Mouse (Mus musculus): ENCODE measurements around the gene Scg3. TPM values are rescaled to one million over a fixed set of nuclear protein-coding genes. Genes with fewer than 3 reads are reported as not detected.
A peak's percentile ranks its signal among the peaks of the same experiment; 100 is the strongest.

Gene Scg3
- total and polyA plus RNA-seq, 3 experiments: not detected

DNA sequence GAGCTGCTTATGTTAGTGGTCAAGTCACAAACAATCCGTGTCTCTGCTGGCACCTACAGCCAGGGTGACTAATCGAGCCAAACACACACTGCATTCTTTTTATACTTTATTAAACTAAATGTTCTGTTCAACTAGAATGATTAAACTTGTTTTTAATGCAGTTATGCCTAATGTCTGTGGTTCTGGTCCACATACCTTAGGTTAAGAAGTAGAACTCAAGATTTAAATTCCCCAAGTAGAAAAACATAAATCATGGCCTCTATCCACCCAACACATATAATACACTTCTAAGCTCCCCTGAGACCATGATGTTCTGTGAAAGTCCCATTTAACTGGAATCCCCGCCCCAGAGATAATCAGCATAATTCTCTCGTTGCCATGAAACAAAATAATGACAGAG lies 4.2 kb downstream of the Scg3 start:
- in situ Hi-C loops (cut with MboI; ENCODE audit: low pct_ligation_motif_present, low pct_unique_long_range_greater_than_20kb, low sequenced_read_pairs) (no loop called here), dilution Hi-C loops (cut with MboI; ENCODE audit: extremely low pct_ligation_motif_present, extremely low pct_unique_long_range_greater_than_20kb, low sequenced_read_pairs) (no loop called here)
- H3K9ac ChIP-seq (ENCODE audit: insufficient read depth, low read depth): no peak overlapping the region

DNA sequence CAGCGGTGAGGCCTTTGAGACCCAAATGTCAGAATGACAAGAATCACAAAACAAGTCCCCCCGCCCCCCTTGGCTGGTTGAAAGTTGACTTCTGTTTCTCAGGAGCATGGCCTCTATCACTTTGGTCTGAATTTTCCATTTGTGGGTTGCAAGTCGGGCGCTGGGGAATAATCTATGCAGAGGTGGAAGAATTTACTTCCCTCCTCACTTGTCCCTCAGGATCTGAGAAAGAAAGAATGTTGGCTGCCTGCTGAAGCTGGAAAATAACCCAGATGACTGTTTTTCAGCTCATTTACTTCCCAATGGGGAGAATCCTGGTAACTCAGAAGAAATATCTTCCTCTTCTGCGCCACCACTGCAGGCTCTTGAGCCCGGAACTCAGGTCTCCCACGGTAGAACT lies 5.5 kb downstream of the Scg3 start:
- Histone ChIP-seq H3K9ac (ENCODE audit: insufficient read depth, low read depth) (no peak overlapping the region), H3K27ac (ENCODE audit: insufficient read depth, low read depth) (no peak overlapping the region), H3K79me2 (replicated peaks; ENCODE audit: control insufficient read depth, extremely low read depth, insufficient read depth, poor library complexity, severe bottlenecking) (no peaks in the 10 kb centered on the region), H3K27me3 (replicated peaks) (no peaks in the 10 kb centered on the region), H3K9me3 (replicated peaks; ENCODE audit: low read length) (no peaks in the 10 kb centered on the region), H3K36me3 (replicated peaks in 1 of 2; ENCODE audit: control insufficient read depth in 1 of 2, insufficient read depth in 1 of 2, low read length in 1 of 2) (no peaks in the 10 kb centered on the region), H3K4me2 (ENCODE audit: insufficient read depth, low read depth, poor library complexity, severe bottlenecking) (no peak overlapping the region), H3K4me1 (ENCODE audit: control insufficient read depth in 1 of 2, insufficient read depth in 2 of 2) (peaks cover 0 to 19% of the 10 kb centered on the region in 2 experiments; a peak in 2 of 4 replicates), H3K4me3 (replicated peaks in 1 of 3; ENCODE audit: low read depth in 2 of 3, low read length in 2 of 3, poor library complexity in 1 of 3) (no peak overlapping the region)
- DNase-seq (ENCODE audit: extremely low read depth): peak; percentile 3
- dilution Hi-C loops (cut with MboI; ENCODE audit: extremely low pct_ligation_motif_present, extremely low pct_unique_long_range_greater_than_20kb, low sequenced_read_pairs) (no loop called here), in situ Hi-C loops (cut with MboI; ENCODE audit: low pct_ligation_motif_present, low pct_unique_long_range_greater_than_20kb, low sequenced_read_pairs) (no loop called here)
- TF ChIP-seq ZMIZ1 (IDR thresholded peaks at IDR 0.05; ENCODE audit: low read depth, low read length) (no peak), POLR2A (IDR thresholded peaks at IDR 0.05; ENCODE audit: low read depth, low read length) (no peak), MAX (IDR thresholded peaks at IDR 0.05; ENCODE audit: low read length) (no peak), USF2 (conservative IDR thresholded peaks at IDR 0.05; ENCODE audit: low read depth, low read length) (no peak), BHLHE40 (IDR thresholded peaks at IDR 0.05; ENCODE audit: low read depth, low read length) (no peak), PAX5 (IDR thresholded peaks at IDR 0.05; ENCODE audit: low read length) (no peak), RAD21 (IDR thresholded peaks at IDR 0.05; ENCODE audit: low read depth, low read length) (no peak), ETS1 (conservative IDR thresholded peaks at IDR 0.05; ENCODE audit: low read depth, low read length) (no peak), EP300 (IDR thresholded peaks at IDR 0.05; ENCODE audit: low read length) (no peak), MXI1 (IDR thresholded peaks at IDR 0.05; ENCODE audit: low read depth, low read length) (no peak), IRF4 (IDR thresholded peaks at IDR 0.05; ENCODE audit: low read depth, low read length) (no peak), KAT2A (IDR thresholded peaks at IDR 0.05; ENCODE audit: insufficient replicate concordance, low read length) (no peak), ZNF384 (IDR thresholded peaks at IDR 0.05; ENCODE audit: low read depth, low read length) (no peak), ZC3H11A (IDR thresholded peaks at IDR 0.05; ENCODE audit: low read depth, low read length) (no peak), SIN3A (IDR thresholded peaks at IDR 0.05; ENCODE audit: low read length) (no peak), ELF1 (IDR thresholded peaks at IDR 0.05; ENCODE audit: low read depth, low read length) (no peak), E2F4 (IDR thresholded peaks at IDR 0.05; ENCODE audit: insufficient replicate concordance, low read depth, low read length) (no peak), UBTF (IDR thresholded peaks at IDR 0.05; ENCODE audit: low read depth, low read length) (no peak), MAZ (IDR thresholded peaks at IDR 0.05; ENCODE audit: low read depth, low read length) (no peak), ZKSCAN1 (IDR thresholded peaks at IDR 0.05; ENCODE audit: borderline replicate concordance, low read depth, low read length) (no peak)

More for the DNA sequence above, 4.2 kb downstream of the Scg3 start:
- peaks cover 0 to 19% of the 10 kb centered on the region in 2 experiments; a peak in 2 of 4 replicates for H3K4me1 ChIP-seq (ENCODE audit: control insufficient read depth in 1 of 2, insufficient read depth in 2 of 2)
- H3K4me2 ChIP-seq (ENCODE audit: insufficient read depth, low read depth, poor library complexity, severe bottlenecking): no peak overlapping the region
- H3K4me3 ChIP-seq (replicated peaks in 1 of 3; ENCODE audit: low read depth in 2 of 3, low read length in 2 of 3, poor library complexity in 1 of 3): no peak overlapping the region
- peak; percentile 29 for DNase-seq (ENCODE audit: extremely low read depth)
- H3K27ac ChIP-seq (ENCODE audit: insufficient read depth, low read depth): no peak overlapping the region
- H3K79me2 ChIP-seq (replicated peaks; ENCODE audit: control insufficient read depth, extremely low read depth, insufficient read depth, poor library complexity, severe bottlenecking): no peaks in the 10 kb centered on the region
- H3K27me3 ChIP-seq (replicated peaks): no peaks in the 10 kb centered on the region
- TF ChIP-seq CHD2 (IDR thresholded peaks at IDR 0.05; ENCODE audit: low read length) (no peak), ZNF384 (IDR thresholded peaks at IDR 0.05; ENCODE audit: low read depth, low read length) (no peak), POLR2A (IDR thresholded peaks at IDR 0.05; ENCODE audit: low read depth, low read length) (no peak), POLR2AphosphoS2 (IDR thresholded peaks at IDR 0.05; ENCODE audit: low read depth, low read length) (no peak), RAD21 (IDR thresholded peaks at IDR 0.05; ENCODE audit: low read depth, low read length) (no peak), SIN3A (IDR thresholded peaks at IDR 0.05; ENCODE audit: low read length) (no peak), ELF1 (IDR thresholded peaks at IDR 0.05; ENCODE audit: low read depth, low read length) (no peak), EP300 (IDR thresholded peaks at IDR 0.05; ENCODE audit: low read length) (no peak), KAT2A (IDR thresholded peaks at IDR 0.05; ENCODE audit: insufficient replicate concordance, low read length) (no peak), IRF4 (IDR thresholded peaks at IDR 0.05; ENCODE audit: low read depth, low read length) (no peak), JUN (IDR thresholded peaks at IDR 0.05; ENCODE audit: insufficient read depth, low read depth, low read length) (no peak), ZC3H11A (IDR thresholded peaks at IDR 0.05; ENCODE audit: low read depth, low read length) (no peak), MYC (IDR thresholded peaks at IDR 0.05; ENCODE audit: low read depth, low read length) (no peak), MAX (IDR thresholded peaks at IDR 0.05; ENCODE audit: low read length) (no peak), USF2 (conservative IDR thresholded peaks at IDR 0.05; ENCODE audit: low read depth, low read length) (no peak), SMC3 (IDR thresholded peaks at IDR 0.05; ENCODE audit: low read depth, low read length) (no peak)
- H3K36me3 ChIP-seq (replicated peaks in 1 of 2; ENCODE audit: control insufficient read depth in 1 of 2, insufficient read depth in 1 of 2, low read length in 1 of 2): no peaks in the 10 kb centered on the region
- peaks cover 4% of the 10 kb centered on the region for H3K9me3 ChIP-seq (replicated peaks; ENCODE audit: low read length)

Data from CH12.LX (cell line).